Mouse (Mus musculus) 416B (cell line): ENCODE data around the gene Herpud2.

Experiments
- DNase-seq: peaks from one replicate; pipeline ENCODE4 v3.0.0; 2011; ENCODE audit warnings: low read depth

Gene Herpud2

GRCm38 (mm10) chr9:25151611-25152241, at the start of gene Herpud2:
TSS of gene Herpud2 (minus strand) at chr9:25151820.
- peak; percentile 95 for DNase-seq

- no peak for DNase-seq
Measured at GRCm38 (mm10) chr9:25200987-25201386, 49.4 kb upstream of the Herpud2 start.

- no peak for DNase-seq
Measured at GRCm38 (mm10) chr9:25200148-25200547, 48.5 kb upstream of the Herpud2 start.

- no peak for DNase-seq
Measured at GRCm38 (mm10) chr9:25196746-25197145, 45.1 kb upstream of the Herpud2 start.

GRCm38 (mm10) chr9:25191612-25192011, 40.0 kb upstream of the Herpud2 start:
- DNase-seq, result no peak

GRCm38 (mm10) chr9:25186501-25186900, 34.9 kb upstream of the Herpud2 start:
- no peak for DNase-seq

GRCm38 (mm10) chr9:25185854-25186253, 34.2 kb upstream of the Herpud2 start:
- no peak for DNase-seq

- DNase-seq, result no peak
Measured at GRCm38 (mm10) chr9:25184606-25185005, 33.0 kb upstream of the Herpud2 start.

- no peak for DNase-seq
Measured at GRCm38 (mm10) chr9:25178066-25178465, 26.4 kb upstream of the Herpud2 start.

- no peak for DNase-seq
Measured at GRCm38 (mm10) chr9:25177201-25177600, 25.6 kb upstream of the Herpud2 start.

- no peak for DNase-seq
Measured at GRCm38 (mm10) chr9:25176562-25176961, 24.9 kb upstream of the Herpud2 start.

GRCm38 (mm10) chr9:25175978-25176377, 24.4 kb upstream of the Herpud2 start:
- DNase-seq, result no peak

GRCm38 (mm10) chr9:25175039-25175442, 23.4 kb upstream of the Herpud2 start:
- no peak for DNase-seq

GRCm38 (mm10) chr9:25174614-25175013, 23.0 kb upstream of the Herpud2 start:
- DNase-seq, result no peak

- DNase-seq, result peak; percentile 93
Measured at GRCm38 (mm10) chr9:25173171-25173570, 21.6 kb upstream of the Herpud2 start.

GRCm38 (mm10) chr9:25169626-25170025, 18.0 kb upstream of the Herpud2 start:
- peak; percentile 15 for DNase-seq

GRCm38 (mm10) chr9:25167458-25168084, 16.0 kb upstream of the Herpud2 start:
- DNase-seq, result peak; percentile 84

- no peak for DNase-seq
Measured at GRCm38 (mm10) chr9:25158218-25158617, 6.6 kb upstream of the Herpud2 start.

GRCm38 (mm10) chr9:25156377-25156776, 4.8 kb upstream of the Herpud2 start:
- DNase-seq, result peak; percentile 67

GRCm38 (mm10) chr9:25153066-25153465, 1.4 kb upstream of the Herpud2 start:
- DNase-seq, result peak; percentile 27

- DNase-seq, result no peak
Measured at GRCm38 (mm10) chr9:25152457-25152856, 837 bp upstream of the Herpud2 start.

- DNase-seq, result peak; percentile 36
Measured at GRCm38 (mm10) chr9:25150791-25151610, 619 bp downstream of the Herpud2 start.

- DNase-seq, result no peak
Measured at GRCm38 (mm10) chr9:25148767-25149166, 2.9 kb downstream of the Herpud2 start.
